Mouse (Mus musculus): ENCODE data around the gene Sdk1.

DNA sequence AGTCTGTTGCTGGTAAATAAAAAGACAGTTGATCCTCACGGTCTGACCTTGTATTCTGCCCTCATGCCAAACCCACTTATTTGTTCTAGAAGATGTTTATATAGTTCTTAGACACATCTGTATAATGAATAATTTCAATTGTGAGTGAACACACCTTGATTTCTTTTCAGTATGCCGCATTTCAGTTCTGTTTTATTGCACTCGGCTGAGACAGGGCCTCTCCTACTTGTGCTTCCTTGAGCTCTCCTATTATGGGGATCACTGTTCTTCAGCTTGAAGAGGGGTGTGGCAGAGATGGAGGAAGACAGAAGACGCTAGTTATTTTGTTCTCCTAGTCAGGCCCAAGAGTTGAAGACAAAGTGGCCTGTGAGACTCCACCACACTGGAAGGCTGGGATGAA is 603.4 kb downstream of the Sdk1 start:
- no peak for TF ChIP-seq CTCF (IDR thresholded peaks at IDR 0.05; ENCODE audit: control insufficient read depth, insufficient read depth, insufficient replicate concordance, low read depth, low read length)
- TF ChIP-seq POLR2A (IDR thresholded peaks at IDR 0.05; ENCODE audit: control insufficient read depth, low read depth, low read length), result no peak

All from testis, adult 2 months (tissue).